In genomic region chr16:96376342-96376741, GRCm38 (mm10) we compare ENCODE assay signal across 9 mouse cellular contexts.
DNase-seq lines count a peak whose midpoint lies in the region; ATAC-seq lines count a peak whose summit lies in the region.
"Had no signal": no experiment of that assay in that cellular context is flagged by ENCODE, and none has a peak within 500 bp of the region (broad histone marks: within the 10 kb centered on the region; RNA-seq: fewer than 3 reads in every experiment).

No protein-coding gene starts in this region.

- DNase-seq in heart, postnatal 4 days: peak; percentile 24
- DNase-seq in heart, embryonic 10.5 days (ENCODE audit: low spot score): no peak
- DNase-seq in adrenal gland, postnatal 36 days: peak; percentile 42 to 50
- peak; percentile 56 to 69 for DNase-seq in kidney, adult 8-10 months
- DNase-seq in layer of hippocampus, adult 18-20 months (ENCODE audit: low spot score in 2 of 2): no peak
- DNase-seq in layer of hippocampus, postnatal 36 days: no peak
- no peak for DNase-seq in heart, adult 18-20 months
- DNase-seq: heart, postnatal 36 days had no signal

- H3K4me1 ChIP-seq in heart, embryonic 10.5 days: 0 out of 2 replicates have a peak, but pooled peaks cover 7% of the 10 kb centered on the region
- peaks cover 4% of the 10 kb centered on the region; the same call in 1 of the 2 replicates for H3K4me1 ChIP-seq in lung, embryonic 15.5 days

- no peaks in the 10 kb centered on the region for H3K27me3 ChIP-seq in heart, embryonic 10.5 days (ENCODE audit: insufficient read depth, poor library complexity, severe bottlenecking)
- H3K27me3 ChIP-seq in lung, embryonic 15.5 days: no peaks in the 10 kb centered on the region

- ATAC-seq in lung, embryonic 15.5 days (ENCODE audit: borderline replicate concordance, extremely low read depth, low FRiP score, low TSS enrichment): peak; percentile 73; the same call in 1 of the 2 replicates

- H3K36me3 ChIP-seq in heart, embryonic 10.5 days: no peaks in the 10 kb centered on the region
- H3K36me3 ChIP-seq in lung, embryonic 15.5 days: no peaks in the 10 kb centered on the region

- H3K4me2 ChIP-seq in lung, embryonic 15.5 days: no peak overlapping the region

- WGBS in heart, embryonic 10.5 days: 34% methylated on average over 7 of the region's 7 CpGs
- 5% methylated on average over 7 of the region's 7 CpGs for WGBS in lung, embryonic 15.5 days

- no peak overlapping the region for H3K4me3 ChIP-seq in heart, embryonic 10.5 days
- H3K4me3 ChIP-seq in lung, embryonic 15.5 days: no peak overlapping the region

- no peak overlapping the region for H3K27ac ChIP-seq in heart, embryonic 10.5 days
- peak overlapping the region; percentile 50; the same call in 1 of the 2 replicates for H3K27ac ChIP-seq in lung, embryonic 15.5 days

- no peaks in the 10 kb centered on the region for H3K9me3 ChIP-seq in heart, embryonic 10.5 days
- no peaks in the 10 kb centered on the region for H3K9me3 ChIP-seq in lung, embryonic 15.5 days

- no peak overlapping the region for H3K9ac ChIP-seq in lung, embryonic 15.5 days

Comparison
In these comparisons a context has a peak if more than half of its experiments do, and no peak if none do; other contexts are left out.
1. DNase-seq: peak in heart, postnatal 4 days (single experiment), adrenal gland, postnatal 36 days (2 of 2) and kidney, adult 8-10 months (2 of 2); none in heart, embryonic 10.5 days (single experiment), layer of hippocampus, adult 18-20 months (0 of 2), layer of hippocampus, postnatal 36 days (0 of 2) and heart, adult 18-20 months (0 of 2).